Mouse (Mus musculus): ENCODE data around the gene Slc16a11. TPM values are rescaled to one million over a fixed set of nuclear protein-coding genes. Genes with fewer than 3 reads are reported as not detected.

Slc16a11 gene
- polyA plus RNA-seq, 1 experiment from 2014 or later = 2.7 TPM

DNA sequence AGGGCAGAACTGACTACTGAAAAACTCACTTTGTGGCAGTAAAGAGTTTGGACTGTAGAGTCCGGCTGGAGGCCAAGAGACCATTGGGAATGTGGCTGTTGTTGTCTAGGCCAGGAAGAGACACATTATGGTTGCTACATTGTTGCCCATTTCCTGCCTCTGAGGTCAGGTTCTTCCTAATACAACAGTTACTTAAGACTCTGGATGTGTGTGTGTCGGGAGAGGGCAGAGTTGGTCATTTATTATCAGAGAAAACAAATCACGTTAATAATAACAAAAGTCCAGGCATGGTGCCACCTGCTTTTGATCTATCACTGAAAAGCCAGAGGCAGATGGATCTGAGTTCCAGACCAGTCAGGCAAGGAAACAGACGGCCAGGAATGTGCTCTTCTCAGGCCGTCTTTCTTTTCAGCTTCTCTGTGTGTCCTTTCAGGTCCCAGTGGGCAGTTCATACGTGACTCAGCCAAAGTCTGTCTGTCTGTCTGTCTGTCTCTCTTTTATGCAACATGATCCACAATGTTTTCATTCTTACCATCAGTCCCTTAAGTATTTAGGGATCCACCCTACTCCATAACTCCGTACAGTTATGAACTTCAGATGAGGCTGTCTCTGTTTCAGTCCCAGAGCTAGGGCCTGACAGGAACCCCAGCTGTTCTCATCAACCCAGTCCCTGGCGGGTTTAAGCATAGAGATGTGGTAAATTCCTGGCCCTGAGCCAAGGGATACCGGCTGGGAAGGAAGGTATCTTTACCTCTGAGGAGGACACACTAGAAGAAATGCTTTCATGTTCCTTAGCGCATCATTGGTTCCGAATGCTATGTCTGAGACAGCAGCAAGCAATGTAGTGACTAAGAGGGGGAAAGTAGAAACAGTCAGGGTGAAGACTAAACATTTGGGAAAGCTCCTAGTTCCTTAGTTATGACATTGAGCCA, 18.9 kb upstream of the Slc16a11 start:
- Histone ChIP-seq H3K27ac (ENCODE audit: low read length) (no peak overlapping the region), H3K36me3 (ENCODE audit: control insufficient read depth, insufficient read depth, low read length) (no peaks in the 10 kb centered on the region)
- 40% methylated on average over 11 of the region's 11 CpGs for WGBS

DNA sequence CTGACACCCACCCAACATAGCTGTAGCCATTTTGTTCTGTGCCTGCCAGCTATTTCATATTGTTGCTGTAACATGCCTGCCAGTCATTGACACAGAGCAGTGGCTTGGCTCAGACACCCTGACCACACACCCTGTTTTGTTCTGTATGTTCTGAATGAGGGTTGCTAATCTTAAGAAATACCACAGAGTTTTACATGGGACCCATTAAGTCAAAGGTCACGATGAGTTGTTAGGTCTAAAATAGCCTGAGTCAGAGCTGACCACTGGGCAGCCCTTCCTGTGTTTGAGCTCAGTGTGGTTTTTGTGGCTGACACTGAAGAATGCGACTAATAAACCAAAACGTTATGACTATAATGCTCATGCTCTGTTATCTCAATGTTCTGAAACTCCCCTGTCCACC, 14.2 kb upstream of the Slc16a11 start:
- H3K4me3 ChIP-seq (ENCODE audit: low read length) = no peak overlapping the region
- no peaks in the 10 kb centered on the region for H3K36me3 ChIP-seq (ENCODE audit: control insufficient read depth, insufficient read depth, low read length)
- no peaks in the 10 kb centered on the region for H3K27me3 ChIP-seq (replicated peaks; ENCODE audit: control insufficient read depth, insufficient read depth, low read length)
- H3K9ac ChIP-seq (ENCODE audit: low read depth, low read length) = no peak overlapping the region
- no peak for ATAC-seq
- no peak overlapping the region for H3K27ac ChIP-seq (ENCODE audit: low read length)
- no peaks in the 10 kb centered on the region for H3K9me3 ChIP-seq (ENCODE audit: control insufficient read depth, low read length)
- H3K4me2 ChIP-seq (ENCODE audit: low read depth, low read length) = no peak overlapping the region
- WGBS = 78% methylated on average over 3 of the region's 3 CpGs
- no peaks in the 10 kb centered on the region for H3K4me1 ChIP-seq (ENCODE audit: control insufficient read depth, insufficient read depth, low read length)

More for the DNA sequence above, 18.9 kb upstream of the Slc16a11 start:
- Histone ChIP-seq H3K9ac (ENCODE audit: low read depth, low read length) (no peak overlapping the region), H3K27me3 (replicated peaks; ENCODE audit: control insufficient read depth, insufficient read depth, low read length) (no peaks in the 10 kb centered on the region), H3K4me3 (ENCODE audit: low read length) (no peak overlapping the region), H3K4me2 (ENCODE audit: low read depth, low read length) (no peak overlapping the region), H3K9me3 (ENCODE audit: control insufficient read depth, low read length) (no peaks in the 10 kb centered on the region), H3K4me1 (ENCODE audit: control insufficient read depth, insufficient read depth, low read length) (no peaks in the 10 kb centered on the region)
- ATAC-seq = no peak

DNA sequence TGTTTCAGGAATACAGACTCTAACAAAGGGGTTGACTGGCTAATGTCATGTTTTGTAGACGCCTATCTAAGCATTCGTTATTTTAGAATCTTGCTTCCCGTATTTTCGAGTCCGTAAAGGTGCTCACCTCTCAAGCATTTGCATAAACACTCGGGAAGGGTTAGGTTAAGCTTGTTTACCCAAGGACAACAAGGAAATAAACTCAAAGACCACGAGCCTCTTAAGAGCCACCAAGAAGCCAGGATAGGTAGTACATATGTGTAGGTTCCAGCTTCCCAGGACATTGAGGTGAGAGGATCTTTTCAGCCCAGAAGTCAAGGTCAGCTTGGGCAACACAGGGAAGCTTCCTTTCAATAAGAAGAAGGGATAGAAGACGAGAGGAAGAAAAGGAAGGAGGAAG, 13.4 kb upstream of the Slc16a11 start:
- no peak overlapping the region for H3K27ac ChIP-seq (ENCODE audit: low read length)

DNA sequence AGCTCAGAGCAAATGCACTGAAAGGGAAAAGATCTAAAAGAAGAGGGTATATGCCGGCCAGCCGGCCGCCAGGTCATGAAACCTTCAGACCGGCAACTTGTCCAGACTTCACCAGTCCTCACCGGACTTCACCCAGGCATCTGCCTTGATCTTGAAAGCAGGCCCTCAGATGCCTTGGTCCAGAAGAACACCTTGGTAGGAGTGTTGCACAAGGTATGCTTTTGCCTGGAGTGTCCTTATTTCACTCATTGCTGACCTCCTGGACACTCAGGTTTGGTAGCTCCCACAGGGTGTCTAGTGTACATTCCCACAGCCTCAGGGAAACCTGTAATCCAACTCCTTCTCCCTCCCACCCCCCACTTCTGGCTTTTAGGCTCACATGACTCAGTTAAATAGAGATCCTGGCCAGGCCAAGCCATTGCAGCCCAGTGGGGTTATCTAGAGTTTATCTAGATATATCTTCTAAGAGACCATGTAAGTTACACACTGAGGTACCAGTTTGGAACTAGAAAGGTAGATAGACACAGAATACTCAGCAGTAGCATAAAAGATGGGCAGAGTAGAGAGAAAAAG, 12.4 kb upstream of the Slc16a11 start:
- no peak overlapping the region for H3K27ac ChIP-seq (ENCODE audit: low read length)
- no peak overlapping the region for H3K4me2 ChIP-seq (ENCODE audit: low read depth, low read length)
- no peaks in the 10 kb centered on the region for H3K36me3 ChIP-seq (ENCODE audit: control insufficient read depth, insufficient read depth, low read length)
- H3K4me1 ChIP-seq (ENCODE audit: control insufficient read depth, insufficient read depth, low read length) = no peaks in the 10 kb centered on the region
- no peak for ATAC-seq
- H3K9ac ChIP-seq (ENCODE audit: low read depth, low read length) = no peak overlapping the region
- no peaks in the 10 kb centered on the region for H3K9me3 ChIP-seq (ENCODE audit: control insufficient read depth, low read length)
- no peaks in the 10 kb centered on the region for H3K27me3 ChIP-seq (replicated peaks; ENCODE audit: control insufficient read depth, insufficient read depth, low read length)
- 85% methylated on average over 5 of the region's 5 CpGs for WGBS
- H3K4me3 ChIP-seq (ENCODE audit: low read length) = no peak overlapping the region

More for the DNA sequence above, 13.4 kb upstream of the Slc16a11 start:
- Histone ChIP-seq H3K4me3 (ENCODE audit: low read length) (no peak overlapping the region), H3K9me3 (ENCODE audit: control insufficient read depth, low read length) (no peaks in the 10 kb centered on the region), H3K4me2 (ENCODE audit: low read depth, low read length) (no peak overlapping the region), H3K4me1 (ENCODE audit: control insufficient read depth, insufficient read depth, low read length) (no peaks in the 10 kb centered on the region), H3K27me3 (replicated peaks; ENCODE audit: control insufficient read depth, insufficient read depth, low read length) (no peaks in the 10 kb centered on the region), H3K9ac (ENCODE audit: low read depth, low read length) (no peak overlapping the region), H3K36me3 (ENCODE audit: control insufficient read depth, insufficient read depth, low read length) (no peaks in the 10 kb centered on the region)
- WGBS = 78% methylated on average over 8 of the region's 8 CpGs
- no peak for ATAC-seq

DNA sequence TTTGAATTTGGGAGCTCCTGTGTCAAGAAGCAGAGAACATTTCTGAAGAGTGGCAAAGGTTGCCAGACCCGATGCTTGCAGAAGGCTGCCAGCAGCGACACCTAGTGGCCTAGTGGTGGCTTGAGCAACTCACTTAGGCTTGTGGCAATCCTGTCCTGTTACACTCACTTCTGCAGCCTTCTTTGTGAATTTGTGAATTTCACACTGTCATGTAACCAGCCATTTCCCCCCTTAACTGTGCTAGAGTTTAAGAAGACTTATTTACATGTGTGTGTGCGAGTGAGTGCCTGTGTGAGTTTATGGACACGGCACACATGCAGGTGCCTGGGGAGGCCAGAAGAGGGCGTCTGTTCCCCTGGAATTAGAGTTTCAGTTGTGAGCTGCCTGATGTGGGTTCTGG, 10.9 kb upstream of the Slc16a11 start:
- H3K36me3 ChIP-seq (ENCODE audit: control insufficient read depth, insufficient read depth, low read length) = no peaks in the 10 kb centered on the region
- H3K4me3 ChIP-seq (ENCODE audit: low read length) = no peak overlapping the region
- ATAC-seq = no peak
- no peaks in the 10 kb centered on the region for H3K27me3 ChIP-seq (replicated peaks; ENCODE audit: control insufficient read depth, insufficient read depth, low read length)
- H3K9me3 ChIP-seq (ENCODE audit: control insufficient read depth, low read length) = no peaks in the 10 kb centered on the region
- no peak overlapping the region for H3K9ac ChIP-seq (ENCODE audit: low read depth, low read length)
- WGBS = 42% methylated on average over 5 of the region's 5 CpGs
- no peak overlapping the region for H3K4me2 ChIP-seq (ENCODE audit: low read depth, low read length)
- no peaks in the 10 kb centered on the region for H3K4me1 ChIP-seq (ENCODE audit: control insufficient read depth, insufficient read depth, low read length)
- no peak overlapping the region for H3K27ac ChIP-seq (ENCODE audit: low read length)

DNA sequence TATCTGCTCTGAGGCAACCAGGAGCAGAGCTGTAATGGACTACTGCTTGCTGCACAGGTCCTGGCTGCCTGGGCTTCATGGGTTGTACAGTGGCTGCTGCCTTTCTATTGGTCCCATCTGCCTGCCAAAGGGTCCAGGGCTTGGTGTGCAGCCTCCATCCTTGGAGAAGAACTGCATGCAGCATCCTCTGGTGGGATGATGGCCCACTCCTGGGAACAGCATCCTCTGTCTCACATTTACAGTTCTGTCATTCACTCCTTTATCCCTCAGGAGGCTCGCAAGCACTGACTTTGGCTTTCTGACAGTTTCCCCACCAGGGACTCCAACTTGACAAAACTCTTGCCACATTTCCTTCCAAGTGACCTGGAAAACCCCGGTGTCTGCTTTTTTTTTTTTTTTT, 5.8 kb upstream of the Slc16a11 start:
- Histone ChIP-seq H3K27ac (ENCODE audit: low read length) (no peak overlapping the region), H3K4me1 (ENCODE audit: control insufficient read depth, insufficient read depth, low read length) (no peaks in the 10 kb centered on the region), H3K9ac (ENCODE audit: low read depth, low read length) (no peak overlapping the region), H3K27me3 (replicated peaks; ENCODE audit: control insufficient read depth, insufficient read depth, low read length) (no peaks in the 10 kb centered on the region), H3K4me3 (ENCODE audit: low read length) (no peak overlapping the region), H3K36me3 (ENCODE audit: control insufficient read depth, insufficient read depth, low read length) (no peaks in the 10 kb centered on the region), H3K4me2 (ENCODE audit: low read depth, low read length) (no peak overlapping the region), H3K9me3 (ENCODE audit: control insufficient read depth, low read length) (no peaks in the 10 kb centered on the region)
- ATAC-seq = no peak
- 87% methylated on average over 2 of the region's 2 CpGs for WGBS

DNA sequence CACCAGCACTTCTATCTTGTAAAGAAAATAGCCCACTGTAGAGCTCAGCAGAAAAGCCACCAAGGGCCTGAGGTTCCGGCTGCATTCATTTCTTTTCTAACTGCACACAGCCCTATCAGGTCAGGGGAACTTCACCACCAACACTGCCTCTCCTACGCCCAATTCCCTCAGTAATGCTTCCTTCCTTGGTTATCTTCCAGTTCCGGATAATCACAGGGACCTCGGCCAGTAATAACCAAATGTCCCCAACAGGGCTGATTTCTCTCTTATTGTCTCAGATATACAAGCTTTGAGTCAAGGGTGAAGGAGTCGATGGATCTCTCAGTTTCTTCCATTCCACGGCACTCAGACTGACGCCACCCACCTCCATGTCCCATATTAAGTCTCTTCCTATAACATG, 5.3 kb upstream of the Slc16a11 start:
- no peak overlapping the region for H3K4me2 ChIP-seq (ENCODE audit: low read depth, low read length)
- no peak overlapping the region for H3K9ac ChIP-seq (ENCODE audit: low read depth, low read length)
- H3K4me1 ChIP-seq (ENCODE audit: control insufficient read depth, insufficient read depth, low read length) = no peaks in the 10 kb centered on the region
- no peak for ATAC-seq
- 81% methylated on average over 7 of the region's 7 CpGs for WGBS
- no peaks in the 10 kb centered on the region for H3K9me3 ChIP-seq (ENCODE audit: control insufficient read depth, low read length)
- no peaks in the 10 kb centered on the region for H3K27me3 ChIP-seq (replicated peaks; ENCODE audit: control insufficient read depth, insufficient read depth, low read length)
- no peak overlapping the region for H3K4me3 ChIP-seq (ENCODE audit: low read length)
- no peak overlapping the region for H3K27ac ChIP-seq (ENCODE audit: low read length)
- H3K36me3 ChIP-seq (ENCODE audit: control insufficient read depth, insufficient read depth, low read length) = no peaks in the 10 kb centered on the region

DNA sequence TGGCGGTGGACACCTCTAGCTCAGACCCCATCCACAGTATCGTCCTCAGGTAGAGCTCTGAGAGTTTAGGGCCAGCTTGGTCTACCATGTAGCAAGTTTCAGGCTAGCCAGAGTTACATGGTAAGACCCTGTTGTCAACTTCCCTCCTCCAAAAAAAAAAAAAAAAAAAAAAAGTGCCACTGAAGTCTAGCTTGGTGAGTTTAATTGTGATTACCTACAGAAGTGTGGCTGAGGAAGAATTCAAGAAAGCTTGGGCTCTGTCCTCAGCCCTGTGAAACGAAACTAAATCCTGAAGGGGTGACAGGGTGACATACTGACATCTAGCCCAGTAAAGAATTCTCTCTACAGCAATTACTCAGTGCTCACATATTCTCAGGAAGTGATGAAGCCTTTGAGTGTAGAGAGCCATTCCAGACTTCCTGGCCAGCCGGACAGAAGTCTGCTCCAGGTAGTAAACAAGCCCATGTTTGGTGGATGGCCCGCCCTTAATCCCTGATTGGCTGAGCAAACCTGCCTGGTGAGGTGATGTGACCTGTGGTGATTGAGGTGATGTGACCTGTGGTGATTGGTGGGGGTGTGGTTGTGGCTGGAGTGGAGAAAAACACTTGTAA, 3.7 kb upstream of the Slc16a11 start:
- no peak overlapping the region for H3K4me2 ChIP-seq (ENCODE audit: low read depth, low read length)
- H3K4me1 ChIP-seq (ENCODE audit: control insufficient read depth, insufficient read depth, low read length) = no peaks in the 10 kb centered on the region; the same call in 1 of the 2 replicates
- no peak overlapping the region for H3K4me3 ChIP-seq (ENCODE audit: low read length)
- no peak for ATAC-seq
- 71% methylated on average over 5 of the region's 5 CpGs for WGBS
- H3K9me3 ChIP-seq (ENCODE audit: control insufficient read depth, low read length) = no peaks in the 10 kb centered on the region
- peaks cover 3% of the 10 kb centered on the region for H3K27me3 ChIP-seq (replicated peaks; ENCODE audit: control insufficient read depth, insufficient read depth, low read length)
- no peak overlapping the region for H3K27ac ChIP-seq (ENCODE audit: low read length)
- no peak overlapping the region for H3K9ac ChIP-seq (ENCODE audit: low read depth, low read length)
- H3K36me3 ChIP-seq (ENCODE audit: control insufficient read depth, insufficient read depth, low read length) = no peaks in the 10 kb centered on the region

DNA sequence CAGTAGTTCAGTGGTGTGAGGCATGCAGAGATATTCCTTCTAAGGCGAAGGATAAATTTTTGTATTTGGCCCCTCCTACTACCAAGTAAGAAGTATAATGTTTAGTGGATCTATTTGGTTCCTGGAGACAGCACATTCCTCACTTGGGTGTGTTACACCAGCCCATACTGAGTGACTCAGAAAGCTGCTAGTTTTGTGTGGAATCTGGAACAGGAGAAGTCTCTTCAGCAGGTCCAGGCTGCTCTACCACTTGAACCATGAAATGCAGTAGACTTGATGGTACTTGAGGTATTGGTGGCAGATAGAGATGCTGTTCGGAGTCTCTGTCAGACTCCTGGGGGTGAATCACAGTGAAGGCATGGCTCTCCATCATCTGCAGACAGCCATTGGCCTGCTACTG, 1.9 kb upstream of the Slc16a11 start:
- peaks cover 19% of the 10 kb centered on the region for H3K27me3 ChIP-seq (replicated peaks; ENCODE audit: control insufficient read depth, insufficient read depth, low read length)
- ATAC-seq = no peak
- H3K4me3 ChIP-seq (ENCODE audit: low read length) = no peak overlapping the region
- WGBS = 88% methylated on average over 2 of the region's 2 CpGs
- no peak overlapping the region for H3K9ac ChIP-seq (ENCODE audit: low read depth, low read length)
- no peaks in the 10 kb centered on the region for H3K9me3 ChIP-seq (ENCODE audit: control insufficient read depth, low read length)
- H3K36me3 ChIP-seq (ENCODE audit: control insufficient read depth, insufficient read depth, low read length) = no peaks in the 10 kb centered on the region
- H3K4me2 ChIP-seq (ENCODE audit: low read depth, low read length) = no peak overlapping the region
- H3K27ac ChIP-seq (ENCODE audit: low read length) = no peak overlapping the region
- H3K4me1 ChIP-seq (ENCODE audit: control insufficient read depth, insufficient read depth, low read length) = peaks cover 9% of the 10 kb centered on the region

Data from intestine, embryonic 16.5 days (tissue).